Mouse (Mus musculus) adrenal gland, postnatal 14 days (tissue): ENCODE data around the gene Cyp2j13. TPM values are rescaled to one million over a fixed set of nuclear protein-coding genes. Genes with fewer than 3 reads are reported as not detected.
A peak's percentile ranks its signal among the peaks of the same experiment; 100 is the strongest.
"Not testable (repeated sequence)": the region's sequence is repeated elsewhere in the genome, so short reads cannot be mapped to it uniquely, and the experiment has no call there.

Source experiments
- DNase-seq: peaks from one replicate; pipeline ENCODE4 v3.0.0; 2021; ENCODE audit warnings: mixed read lengths
- long read RNA-seq, 2 experiments: library from polyadenylated mRNA; stranded (forward); transcript quantifications; one replicate each; pipeline ENCODE4 v2.0.0; 2021
- total RNA-seq: library from RNA; stranded (reverse); gene quantifications from 2 replicates; pipeline ENCODE4 v1.2.3, GENCODE M21; 2021

The Cyp2j13 gene
- total RNA-seq: not detected in 2 replicates
- long read RNA-seq, experiment 1: 0 reads
- long read RNA-seq, experiment 2: 0 reads

DNA sequence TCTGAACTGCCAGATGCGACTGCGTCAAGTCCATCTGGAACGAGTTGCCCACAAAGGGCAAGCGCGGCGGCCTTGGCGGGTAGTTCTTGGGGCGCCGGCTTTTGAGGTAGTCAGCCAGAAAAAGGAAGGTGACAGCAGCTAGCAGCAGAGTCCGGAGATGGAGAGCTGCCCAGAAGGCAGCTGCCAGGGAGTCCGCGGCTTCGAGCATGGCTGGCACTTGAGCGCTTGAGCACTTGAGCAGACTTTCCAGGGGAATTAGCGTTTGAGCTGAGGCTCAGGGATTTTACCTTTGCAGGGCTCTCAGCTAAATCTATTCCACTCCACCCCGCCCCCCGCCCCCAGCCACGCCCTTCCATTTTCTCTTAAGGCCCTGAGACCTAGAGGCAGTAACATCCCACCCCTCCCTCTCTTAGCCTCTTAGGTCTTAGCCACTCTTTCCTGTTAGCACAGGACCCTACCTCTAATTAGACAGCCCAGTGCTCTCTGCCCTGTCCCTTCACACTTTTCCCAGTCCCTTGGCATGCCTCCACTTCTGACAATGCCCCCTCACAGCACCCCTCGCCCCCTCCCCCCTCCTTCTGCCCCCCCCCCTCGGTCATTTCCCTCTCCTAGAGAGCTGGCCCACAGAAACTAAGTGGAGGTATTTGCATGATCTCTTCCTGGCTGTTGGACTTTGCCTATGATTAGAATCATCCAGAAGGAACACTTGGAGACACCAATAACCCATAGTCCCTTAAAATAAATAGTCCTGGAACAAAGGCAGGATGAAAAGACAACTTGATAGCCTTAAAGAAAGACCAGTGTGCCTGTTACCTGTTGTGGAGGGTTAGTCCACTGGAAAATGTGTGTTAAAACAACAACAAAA, at the start of gene Cyp2j13:
TSS of gene Cyp2j13 (minus strand) at position 286 of the 865 bp plus-strand sequence.
- DNase-seq: peak; percentile 27

GRCm38 (mm10) chr4:96096841-96097240, 19.5 kb upstream of the Cyp2j13 start:
- DNase-seq: no peak

- DNase-seq: no peak
These were observed 14.5 kb upstream of the Cyp2j13 start for GRCm38 (mm10) chr4:96091869-96092268.

- not testable (repeated sequence) for DNase-seq
These were observed 12.2 kb upstream of the Cyp2j13 start for GRCm38 (mm10) chr4:96089356-96090048.

- no peak for DNase-seq
These were observed 962 bp upstream of the Cyp2j13 start for GRCm38 (mm10) chr4:96078308-96078707.

- no peak for DNase-seq
These were observed 15.3 kb downstream of the Cyp2j13 start for GRCm38 (mm10) chr4:96062045-96062444.

- DNase-seq: no peak
These were observed 17.2 kb downstream of the Cyp2j13 start for GRCm38 (mm10) chr4:96060106-96060505.

DNA sequence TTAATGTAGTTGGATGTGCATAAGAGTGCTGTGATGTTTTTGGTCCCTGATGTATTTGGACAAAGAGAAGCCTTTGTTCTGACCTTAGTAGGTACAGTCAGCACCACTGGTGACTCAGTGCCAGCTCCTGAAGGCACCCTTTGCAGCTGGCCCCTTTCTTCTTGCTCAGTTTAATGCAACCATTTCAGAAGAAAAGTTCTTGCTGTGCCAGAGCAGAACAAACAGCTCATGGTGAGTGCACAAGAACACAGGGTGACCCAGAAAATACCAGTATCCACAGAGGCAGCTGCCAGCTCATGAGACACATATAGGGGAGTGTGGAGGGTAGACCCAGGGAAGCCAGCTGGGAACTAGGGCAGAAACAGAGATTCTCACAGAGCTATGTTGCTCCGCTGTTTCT, 48.9 kb downstream of the Cyp2j13 start:
- DNase-seq: no peak

DNA sequence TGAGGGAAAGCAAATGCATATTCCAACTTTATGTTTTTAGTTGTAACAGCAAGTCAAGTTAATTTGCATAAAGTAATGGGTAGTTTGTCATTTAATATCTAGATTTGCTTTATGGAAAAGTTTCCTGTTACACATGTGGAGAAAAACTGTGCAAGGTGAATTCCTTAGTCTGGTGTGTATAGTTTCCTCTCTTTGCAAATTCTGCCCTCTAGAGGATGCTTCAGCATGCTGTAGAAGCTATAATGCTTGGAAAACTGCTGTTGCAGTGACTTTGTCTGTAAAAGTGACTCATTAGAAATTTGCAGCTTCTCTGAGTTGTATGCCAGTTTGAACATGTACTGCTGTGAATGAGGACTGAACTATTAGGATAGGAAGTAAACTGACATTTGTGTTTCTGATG, 54.5 kb downstream of the Cyp2j13 start:
- DNase-seq: peak; percentile 5

GRCm38 (mm10) chr4:96016875-96017274, 60.5 kb downstream of the Cyp2j13 start:
- no peak for DNase-seq

DNA sequence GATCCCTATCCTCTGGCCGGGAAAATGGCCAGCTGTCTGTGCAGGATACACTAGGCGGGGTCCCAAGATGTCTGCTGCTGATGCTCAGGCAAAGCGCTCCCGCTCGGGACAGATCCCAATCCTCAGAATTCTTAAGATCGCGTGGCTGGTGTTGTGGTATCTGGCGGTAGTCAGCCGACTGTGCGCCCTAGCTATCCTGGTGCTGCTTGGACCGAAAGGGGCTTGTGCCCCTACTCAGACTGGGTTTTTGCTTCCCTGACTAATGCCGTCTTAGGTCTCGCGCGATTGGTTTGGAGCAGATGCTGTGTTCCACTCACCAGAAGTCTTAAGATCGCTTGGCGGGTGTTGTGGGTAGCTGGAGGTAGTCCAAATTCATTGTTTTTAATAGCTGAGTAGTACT, 95.1 kb downstream of the Cyp2j13 start:
- DNase-seq: not testable (repeated sequence)

Other genes with a start within 250 kb of the Cyp2j13 start
- 8.1 and 8.5 TPM in 2 replicates for gene Hook1, start 110.3 kb downstream of the Cyp2j13 start, total RNA-seq
- gene Cyp2j12, start 63.6 kb upstream of the Cyp2j13 start, total RNA-seq: 0.19 and 0.98 TPM in 2 replicates
- gene Cyp2j7, start 159.1 kb upstream of the Cyp2j13 start, total RNA-seq: not detected in 2 replicates